Mouse (Mus musculus) stomach, embryonic 16.5 days (tissue): ENCODE measurements at regions not wholly inside any gene's neighbourhood (a gene's known extent, or its start where the extent isn't known, plus 50 kb on each side); places are given as distances from the start of the nearest gene placed in this dataset.

Experiments
- ATAC-seq: fragments of 200-750 bp; cut with Nextera tagmentation; 2 replicates; pipeline ENCODE4 v1.8.0; 2017; ENCODE audit warnings: moderate number of reproducible peaks, moderate TSS enrichment; ENCODE audit not compliant: insufficient read depth, low FRiP score
- H3K27ac ChIP-seq: fragments of 300-500 bp; sonication (generic); 2 replicates; pipeline ENCODE4 v1.5.1; 2014; ENCODE audit warnings: low read length
- H3K27me3 ChIP-seq: fragments of 300-500 bp; sonication (generic); 2 replicates; pipeline ENCODE4 v1.6.1; 2014; ENCODE audit warnings: low read length, control low read depth, mixed read lengths; ENCODE audit not compliant: control insufficient read depth, insufficient read depth
- H3K36me3 ChIP-seq: fragments of 300-500 bp; sonication (generic); 2 replicates; pipeline ENCODE4 v1.6.1; 2014; ENCODE audit warnings: low read length; ENCODE audit not compliant: control insufficient read depth, insufficient read depth
- H3K4me1 ChIP-seq: fragments of 300-500 bp; sonication (generic); 2 replicates; pipeline ENCODE4 v1.6.1; 2014; ENCODE audit warnings: low read length, control low read depth, mixed read lengths; ENCODE audit not compliant: control insufficient read depth, insufficient read depth
- H3K4me2 ChIP-seq: fragments of 300-500 bp; sonication (generic); 2 replicates; pipeline ENCODE4 v1.6.1; 2014; ENCODE audit warnings: low read depth, low read length, mixed read lengths
- H3K4me3 ChIP-seq: fragments of 300-500 bp; sonication (generic); replicated peaks from 2 replicates; pipeline ENCODE4 v1.5.1; 2014; ENCODE audit warnings: mild to moderate bottlenecking, low read length
- H3K9ac ChIP-seq: fragments of 300-500 bp; sonication (generic); 2 replicates; pipeline ENCODE4 v1.6.1; 2014; ENCODE audit warnings: low read length
- H3K9me3 ChIP-seq: fragments of 300-500 bp; sonication (generic); replicated peaks from 2 replicates; pipeline ENCODE4 v1.6.1; 2016; ENCODE audit warnings: low read length, control low read depth; ENCODE audit not compliant: control insufficient read depth
- WGBS: fragments of 180-500 bp; shearing (Covaris S2); extraction: QIAGEN DNeasy Blood & Tissue Kit; methylation state at CpG from one replicate; pipeline ENCODE4 v1.1.7; 2014; 5-methylcytosine and 5-hydroxymethylcytosine counted together

DNA sequence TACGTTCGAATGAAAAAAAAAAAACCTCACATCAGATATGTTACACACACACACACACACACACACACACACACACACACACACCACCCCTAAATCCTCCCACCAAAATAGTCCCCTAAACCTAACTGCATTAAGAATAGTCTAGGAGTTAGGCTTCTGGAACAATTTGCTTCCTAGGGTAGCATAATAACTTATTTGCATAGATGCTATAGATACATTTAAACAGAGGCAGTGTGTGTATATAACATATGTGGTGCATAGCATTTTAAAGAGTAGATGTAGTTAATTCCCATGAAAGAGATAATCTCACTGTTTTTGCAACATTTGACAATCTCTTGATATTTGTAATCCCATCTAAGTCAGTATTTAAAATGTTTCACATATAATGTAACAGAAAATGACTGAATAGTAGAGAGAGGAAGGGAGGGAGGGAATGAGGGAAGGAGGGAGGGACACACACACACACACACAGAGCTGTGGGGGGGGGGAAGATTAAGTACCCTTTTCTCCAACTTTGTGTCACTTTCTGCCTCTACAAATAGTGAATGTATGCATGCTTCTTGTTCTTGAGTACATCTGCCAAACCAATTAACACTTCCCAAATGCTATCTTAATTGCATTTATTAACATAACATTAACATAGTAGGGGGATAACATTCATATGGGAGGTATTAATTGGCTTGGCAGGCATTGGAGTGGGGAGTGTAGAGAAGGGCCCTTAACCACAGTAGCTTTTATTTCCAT, 127.7 kb upstream of the Tle1 start:
- Histone ChIP-seq H3K9me3 (no peaks in the 10 kb centered on the region), H3K27me3 (no peaks in the 10 kb centered on the region)
- WGBS = 84% methylated on average over 2 of the region's 2 CpGs

DNA sequence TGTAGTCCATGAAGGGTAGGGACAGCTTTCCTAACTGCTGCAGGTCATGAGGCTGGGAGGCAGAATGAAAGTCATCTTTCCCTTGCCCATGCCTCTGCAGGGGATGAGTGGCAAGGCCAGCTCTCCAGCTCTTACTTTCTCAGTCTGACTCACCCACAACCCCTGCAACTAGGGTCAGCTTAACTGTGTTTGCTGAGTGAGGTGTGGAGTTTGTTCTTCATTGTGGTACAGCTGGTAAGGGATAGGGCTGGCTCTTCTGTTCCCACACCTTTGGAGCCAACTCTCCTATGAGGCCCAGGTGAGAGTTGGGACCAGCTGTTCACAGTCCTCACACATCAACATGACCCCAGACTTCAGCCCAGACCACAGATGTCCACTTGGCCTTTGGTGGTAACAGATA, 124.2 kb upstream of the Tle1 start:
- Histone ChIP-seq H3K4me3 (no peak overlapping the region), H3K4me2 (no peak overlapping the region), H3K9ac (no peak overlapping the region), H3K4me1 (no peaks in the 10 kb centered on the region), H3K9me3 (no peaks in the 10 kb centered on the region), H3K27ac (no peak overlapping the region), H3K36me3 (no peaks in the 10 kb centered on the region), H3K27me3 (no peaks in the 10 kb centered on the region)
- peak; percentile 66; the same call in 1 of the 2 replicates for ATAC-seq

More for the DNA sequence above, 127.7 kb upstream of the Tle1 start:
- no peak overlapping the region for H3K4me3 ChIP-seq
- ATAC-seq = no peak
- H3K27ac ChIP-seq = no peak overlapping the region
- no peaks in the 10 kb centered on the region for H3K36me3 ChIP-seq
- no peak overlapping the region for H3K9ac ChIP-seq
- no peaks in the 10 kb centered on the region for H3K4me1 ChIP-seq
- H3K4me2 ChIP-seq = no peak overlapping the region

- Histone ChIP-seq H3K9ac (no peak overlapping the region), H3K27me3 (no peaks in the 10 kb centered on the region), H3K9me3 (no peaks in the 10 kb centered on the region), H3K4me1 (no peaks in the 10 kb centered on the region), H3K27ac (no peak overlapping the region), H3K4me2 (no peak overlapping the region), H3K4me3 (no peak overlapping the region), H3K36me3 (no peaks in the 10 kb centered on the region)
- 50% methylated on average over 1 of the region's 1 CpGs for WGBS
- ATAC-seq = no peak
These were observed 84.5 kb upstream of the Tle1 start for GRCm38 (mm10) chr4:72285112-72285675.

GRCm38 (mm10) chr4:72250531-72250930, 49.8 kb upstream of the Tle1 start:
- no peak overlapping the region for H3K4me2 ChIP-seq
- no peak overlapping the region for H3K4me3 ChIP-seq
- H3K27me3 ChIP-seq = no peaks in the 10 kb centered on the region
- 78% methylated on average over 1 of the region's 1 CpGs for WGBS
- no peak overlapping the region for H3K27ac ChIP-seq
- H3K9me3 ChIP-seq = no peaks in the 10 kb centered on the region
- H3K9ac ChIP-seq = no peak overlapping the region
- ATAC-seq = no peak
- no peaks in the 10 kb centered on the region for H3K4me1 ChIP-seq
- H3K36me3 ChIP-seq = no peaks in the 10 kb centered on the region
